Mouse (Mus musculus) megakaryocyte progenitor cell, adult 5-6 weeks (primary cell): Measurements from ENCODE around the gene Zdhhc7. TPM values are rescaled to one million over a fixed set of nuclear protein-coding genes. Genes with fewer than 3 reads are reported as not detected.

Source experiments
- ATAC-seq: replicated peaks from 2 replicates; pipeline ENCODE4 v1.8.0; 2016; ENCODE audit warnings: mild to moderate bottlenecking, moderate TSS enrichment, inconsistent platforms; ENCODE audit not compliant: poor library complexity
- total RNA-seq, 2 experiments: library from RNA; stranded (forward) in 1 of 2; stranded (reverse) in 1 of 2; fragments of 157-497, 149-512 nt in 1 of 2; fragments of 200-1000 nt in 1 of 2; gene quantifications; 2 replicates each; pipeline versions ENCODE4 v1.2.3 to v1.2.4; 2015 to 2017

Zdhhc7 gene
- total RNA-seq (2015) (10.5 and 11.1 TPM in 2 replicates), total RNA-seq (2017) (19.4 and 24.7 TPM in 2 replicates)

DNA sequence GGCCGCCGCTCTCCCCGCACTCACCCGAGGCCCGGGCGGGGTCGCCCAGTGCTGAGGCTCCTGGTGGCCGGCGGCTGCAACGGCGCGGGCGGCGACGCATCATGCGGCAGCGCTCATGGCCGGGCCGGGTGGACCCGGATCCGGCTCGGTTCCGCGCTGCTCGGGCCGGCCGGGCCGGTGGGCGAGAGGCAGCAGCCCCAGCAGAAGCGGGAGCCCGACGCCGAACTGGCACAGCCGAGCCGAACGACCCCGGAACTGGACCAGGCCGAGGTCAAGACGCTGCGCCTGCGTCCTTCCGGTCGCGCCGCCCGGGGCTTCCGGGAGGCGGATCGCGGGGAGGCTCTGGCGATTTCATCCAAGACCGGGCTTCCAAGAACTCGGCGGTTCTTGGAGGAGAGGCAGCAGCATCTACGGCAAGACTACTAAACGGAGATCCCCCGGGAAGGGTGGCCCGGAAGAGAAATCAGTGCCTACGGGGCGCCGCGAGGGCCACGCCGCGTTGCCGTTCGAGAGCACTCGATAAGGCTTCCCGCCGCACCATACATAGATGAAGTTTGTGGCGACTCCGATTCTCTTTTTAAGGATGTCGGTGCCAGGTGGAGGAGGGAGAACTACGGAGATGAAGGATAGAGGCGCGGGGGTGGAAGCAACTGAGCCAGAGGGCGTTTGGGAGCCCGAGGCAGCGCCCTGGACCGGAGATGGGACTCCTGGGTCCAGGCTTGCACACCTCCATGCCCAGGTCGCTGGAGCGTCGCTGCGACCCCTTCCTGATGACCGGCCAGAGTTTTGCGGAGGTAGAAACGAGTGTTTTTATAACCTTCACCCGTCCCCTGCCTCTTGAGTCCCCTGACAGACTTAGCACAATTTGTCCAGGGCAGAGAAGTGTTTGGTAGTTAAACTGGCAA is at the start of gene Zdhhc7:
Gene Zdhhc7, minus strand, starts transcription at position 415 of the 905 bp plus-strand sequence.
- peak; percentile 73 for ATAC-seq

DNA sequence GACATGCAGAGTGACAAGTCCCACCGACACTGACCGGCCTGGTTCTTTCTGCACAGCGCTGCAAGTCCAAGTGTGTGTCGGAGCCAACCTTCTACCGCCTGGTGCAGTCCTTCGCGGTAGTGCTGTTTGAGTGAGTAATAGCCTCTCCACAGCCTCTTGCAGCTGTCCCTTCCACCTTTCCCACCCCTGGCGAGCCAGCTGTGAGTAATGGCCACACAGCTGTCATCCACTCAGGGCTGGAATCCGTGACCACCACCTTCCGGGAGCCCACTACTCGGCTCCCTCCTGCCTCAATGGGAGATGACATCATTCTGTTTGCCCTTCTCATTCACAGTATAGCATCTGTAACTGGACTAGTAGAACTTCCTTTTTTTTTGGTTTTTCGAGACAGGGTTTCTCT is 48.7 kb upstream of the Zdhhc7 start:
- no peak for ATAC-seq

DNA sequence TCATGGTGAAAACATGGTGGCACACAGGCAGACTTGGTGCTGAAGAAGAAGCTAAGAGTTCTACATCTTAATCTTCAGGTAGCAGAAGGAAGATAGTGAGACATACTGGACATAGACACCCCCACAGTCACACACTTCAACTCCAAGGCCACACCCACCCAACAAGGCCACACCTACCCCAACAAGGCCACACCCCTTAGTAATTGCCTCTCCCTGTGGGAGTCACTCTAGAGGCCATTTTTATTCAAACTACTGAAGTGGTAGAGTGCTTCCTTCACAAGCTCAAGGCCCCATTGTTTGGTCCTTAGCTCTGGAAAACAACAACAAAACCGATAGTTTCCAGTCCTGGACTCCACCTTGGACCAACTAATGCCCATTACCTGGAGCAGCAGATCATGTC is 44.8 kb upstream of the Zdhhc7 start:
- ATAC-seq: no peak

GRCm38 (mm10) chr8:120144652-120145301 is 43.5 kb upstream of the Zdhhc7 start:
- no peak for ATAC-seq

GRCm38 (mm10) chr8:120143911-120144651 is 42.8 kb upstream of the Zdhhc7 start:
- ATAC-seq: no peak

DNA sequence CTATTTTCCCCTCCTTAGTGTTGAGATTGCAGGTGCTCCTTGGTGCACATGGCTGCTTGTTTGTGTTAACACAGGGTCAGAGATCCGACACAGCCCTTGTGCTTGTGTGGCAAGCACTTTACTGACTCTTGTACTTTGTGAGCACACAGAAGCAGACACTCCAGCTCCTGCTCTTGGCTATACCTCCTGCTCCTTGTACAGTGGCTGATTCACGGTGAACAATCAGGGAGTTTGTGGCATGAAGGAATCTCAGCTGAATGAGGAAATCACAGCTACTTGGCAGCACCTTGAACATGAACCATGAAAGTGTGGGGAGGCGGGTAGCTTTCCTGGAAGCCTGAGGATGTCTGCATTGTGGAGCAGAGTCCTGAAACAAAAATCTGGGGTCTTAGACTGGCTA is 39.5 kb upstream of the Zdhhc7 start:
- ATAC-seq: no peak

DNA sequence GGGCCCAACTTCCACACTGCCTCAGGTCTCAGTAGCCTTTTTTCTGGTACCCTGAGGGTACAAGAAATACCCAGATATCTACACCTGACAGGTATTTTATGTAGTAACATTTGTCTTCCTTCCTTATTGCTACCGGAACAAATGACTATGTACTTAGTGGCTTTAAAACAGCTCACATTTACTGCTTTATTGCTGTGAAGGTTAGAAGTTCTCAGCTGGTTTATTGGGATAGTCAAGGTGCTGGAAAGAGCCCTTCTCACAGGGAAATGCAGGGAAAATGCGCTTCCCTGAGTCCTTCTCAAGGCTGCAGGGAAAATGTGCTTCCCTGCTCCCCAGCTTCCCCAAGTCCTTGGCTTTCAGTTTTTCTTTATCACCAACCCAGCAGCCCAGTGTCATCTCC is 37.7 kb upstream of the Zdhhc7 start:
- ATAC-seq: no peak

DNA sequence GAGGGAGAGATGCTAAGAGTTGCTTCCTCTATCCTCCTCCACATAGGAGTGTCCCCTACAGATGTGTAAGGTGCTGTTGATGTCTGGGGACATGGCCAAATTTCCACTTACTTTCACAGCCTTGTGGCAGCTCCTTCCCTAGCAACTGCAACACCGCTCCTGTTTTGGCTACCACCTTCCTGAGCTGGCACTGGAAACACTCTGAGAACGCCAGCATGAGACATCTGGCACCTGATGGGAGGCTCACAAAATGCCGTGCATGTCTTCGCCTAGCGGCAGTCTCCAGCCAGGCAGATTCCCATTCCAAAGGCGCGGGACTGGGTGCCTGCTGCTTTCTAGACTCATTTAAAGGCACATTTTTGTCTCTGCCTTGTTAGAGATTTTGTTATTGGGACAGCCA is 35.3 kb upstream of the Zdhhc7 start:
- ATAC-seq: no peak

- no peak for ATAC-seq
Measured at GRCm38 (mm10) chr8:120135687-120136086, 34.4 kb upstream of the Zdhhc7 start.

- no peak for ATAC-seq
Measured at GRCm38 (mm10) chr8:120133169-120133568, 31.9 kb upstream of the Zdhhc7 start.

DNA sequence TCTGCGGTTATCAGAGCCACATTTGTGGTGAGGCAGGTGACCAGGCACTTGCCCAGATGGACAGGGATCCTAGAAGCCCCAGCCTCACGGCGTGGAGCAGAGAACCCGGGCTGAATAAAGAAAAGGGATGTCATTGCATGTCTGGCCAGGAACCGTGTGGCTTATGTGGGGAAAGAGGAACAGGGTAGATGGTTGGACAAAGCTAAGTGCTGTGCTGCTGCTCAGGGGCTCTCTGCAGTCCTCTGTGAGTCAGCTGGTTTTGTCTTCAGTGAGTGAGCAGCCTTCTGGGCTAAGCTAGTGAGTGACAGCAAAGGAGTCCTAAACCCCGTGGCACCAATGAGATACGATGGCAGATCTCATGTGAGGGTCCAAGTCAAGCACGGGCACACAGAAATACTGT is 29.9 kb upstream of the Zdhhc7 start:
- ATAC-seq: peak; percentile 86

DNA sequence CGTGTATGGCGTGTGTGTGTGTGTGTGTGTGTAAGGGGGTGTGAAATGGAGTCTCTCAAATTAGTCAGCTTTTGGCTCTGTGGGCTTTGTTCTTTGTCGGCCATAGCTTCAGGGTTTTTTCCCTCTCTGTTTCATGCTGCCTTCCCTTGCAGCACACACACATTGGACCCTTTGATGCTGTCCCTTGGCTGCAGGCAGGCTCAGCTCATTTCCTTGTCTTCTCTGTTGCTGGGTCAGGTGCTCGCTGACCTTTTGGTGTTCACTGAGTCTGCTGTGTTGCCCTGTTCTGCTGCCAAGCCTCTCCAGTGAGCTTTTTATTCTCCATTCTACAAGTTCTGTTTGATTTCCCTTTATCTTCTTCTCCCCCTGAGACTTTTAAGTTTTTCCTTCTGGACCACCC is 28.3 kb upstream of the Zdhhc7 start:
- no peak for ATAC-seq

DNA sequence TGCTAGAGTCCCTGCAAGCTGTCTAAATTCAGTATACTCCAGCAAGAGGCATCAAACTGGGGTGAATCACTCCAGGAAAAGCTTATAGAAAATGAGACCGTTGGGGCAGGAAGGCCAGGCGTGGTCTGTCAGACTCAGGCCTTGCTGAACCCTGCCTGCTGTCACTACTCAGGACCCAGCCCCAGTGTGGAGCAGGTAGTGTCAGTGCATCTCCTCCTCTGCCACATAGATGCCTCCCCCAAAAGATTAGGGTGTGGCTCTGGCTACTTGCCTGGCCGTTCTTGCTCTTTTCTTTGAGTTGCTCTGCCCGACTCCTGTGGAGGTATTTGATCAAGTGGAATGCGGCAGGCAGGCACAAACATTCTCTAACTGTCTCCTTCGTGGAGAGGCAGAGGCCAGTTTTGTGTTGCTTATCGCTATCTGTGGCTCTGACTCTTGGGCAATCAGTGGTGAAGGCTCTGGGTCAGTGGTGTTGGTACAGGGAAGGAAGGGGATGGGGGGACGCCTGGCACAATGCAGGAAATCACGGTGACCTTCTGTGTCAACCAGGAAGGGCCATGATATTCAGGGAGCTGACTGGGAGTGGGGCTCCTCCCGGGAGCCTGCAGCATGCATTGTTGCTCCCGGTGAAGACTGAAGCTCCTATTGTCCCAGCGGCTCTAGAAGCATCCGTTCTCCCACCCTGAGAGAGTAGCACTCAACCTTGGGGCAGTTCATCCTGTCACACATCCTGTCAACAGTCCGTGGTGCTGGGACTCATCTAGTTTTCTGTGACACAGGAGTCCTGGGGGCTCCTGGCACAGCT is 25.3 kb upstream of the Zdhhc7 start:
- ATAC-seq: peak; percentile 53

GRCm38 (mm10) chr8:120124836-120125389 is 23.6 kb upstream of the Zdhhc7 start:
- ATAC-seq: no peak

- ATAC-seq: no peak; the same call in 1 of the 2 replicates
Measured at GRCm38 (mm10) chr8:120124261-120124660, 23.0 kb upstream of the Zdhhc7 start.

DNA sequence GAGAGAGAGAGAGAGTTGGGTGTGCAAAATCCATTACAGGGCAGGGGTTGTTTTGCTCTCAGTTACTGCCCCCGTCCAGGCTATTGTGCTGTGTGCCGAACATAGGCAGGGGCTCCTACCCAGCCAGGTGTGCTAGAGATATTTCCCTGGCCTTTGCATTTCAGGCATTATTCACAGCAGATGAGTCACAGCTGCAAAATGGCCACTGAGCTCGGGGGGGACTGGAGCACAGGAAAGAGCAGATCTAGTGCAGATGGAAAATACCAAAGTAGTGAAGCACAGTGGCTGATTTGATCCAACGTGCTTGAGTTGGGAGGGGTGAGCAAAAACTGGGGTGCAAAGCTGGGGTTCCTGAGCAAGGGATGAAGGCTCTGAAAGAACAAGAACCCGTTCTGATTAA is 19.7 kb upstream of the Zdhhc7 start:
- no peak for ATAC-seq

- ATAC-seq: no peak
Measured at GRCm38 (mm10) chr8:120119931-120120330, 18.6 kb upstream of the Zdhhc7 start.

DNA sequence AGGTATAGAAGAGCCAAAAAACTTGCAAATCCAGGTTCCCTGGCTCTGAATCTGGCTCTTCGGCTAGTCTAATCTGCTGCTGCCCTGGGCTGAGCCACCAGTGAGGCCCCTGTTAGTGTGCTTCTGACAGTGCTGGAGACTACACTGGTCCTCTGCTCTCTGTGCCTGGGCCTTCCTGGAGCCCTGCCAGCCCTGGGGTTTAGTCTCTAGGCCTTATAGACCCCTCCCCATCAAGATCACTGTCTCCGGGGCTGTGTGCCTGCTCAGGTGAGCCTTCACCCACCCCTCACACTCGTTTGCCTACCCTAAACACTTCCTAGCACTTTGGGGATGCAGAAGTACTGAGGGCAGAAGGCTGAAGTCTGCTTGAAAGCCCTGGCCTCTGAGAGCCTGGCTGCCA is 18.1 kb upstream of the Zdhhc7 start:
- ATAC-seq: no peak

DNA sequence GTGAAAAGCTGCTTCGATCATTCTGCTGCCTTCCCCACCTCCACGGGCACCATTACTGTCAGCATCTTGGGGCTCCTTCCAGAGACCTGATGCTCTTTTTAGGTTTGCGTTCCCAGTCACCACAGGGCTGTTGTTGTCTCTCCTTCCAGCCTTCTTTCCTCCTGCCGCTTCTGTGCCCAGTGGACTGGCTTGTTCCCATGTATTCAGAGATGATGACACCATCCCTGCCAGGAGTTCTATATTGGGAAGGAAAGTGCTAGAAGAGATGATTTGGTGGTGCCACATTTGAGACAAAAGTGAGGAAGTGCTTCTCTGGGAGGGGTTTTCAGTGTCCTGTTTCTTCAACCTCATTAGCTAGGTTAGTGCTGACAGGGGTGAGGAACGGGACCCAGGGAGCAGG is 17.6 kb upstream of the Zdhhc7 start:
- no peak for ATAC-seq

GRCm38 (mm10) chr8:120118162-120118561 is 16.9 kb upstream of the Zdhhc7 start:
- ATAC-seq: no peak
